Mouse (Mus musculus) urinary bladder, postnatal 10 days (tissue): ENCODE results near the gene Filip1l.

Experiments
- DNase-seq: peaks from one replicate; pipeline ENCODE4 v3.0.0; 2022; ENCODE audit warnings: low spot score

Filip1l gene

GRCm38 (mm10) chr16:57397845-57398244 is 45.0 kb downstream of the Filip1l start:
- no peak for DNase-seq

DNA sequence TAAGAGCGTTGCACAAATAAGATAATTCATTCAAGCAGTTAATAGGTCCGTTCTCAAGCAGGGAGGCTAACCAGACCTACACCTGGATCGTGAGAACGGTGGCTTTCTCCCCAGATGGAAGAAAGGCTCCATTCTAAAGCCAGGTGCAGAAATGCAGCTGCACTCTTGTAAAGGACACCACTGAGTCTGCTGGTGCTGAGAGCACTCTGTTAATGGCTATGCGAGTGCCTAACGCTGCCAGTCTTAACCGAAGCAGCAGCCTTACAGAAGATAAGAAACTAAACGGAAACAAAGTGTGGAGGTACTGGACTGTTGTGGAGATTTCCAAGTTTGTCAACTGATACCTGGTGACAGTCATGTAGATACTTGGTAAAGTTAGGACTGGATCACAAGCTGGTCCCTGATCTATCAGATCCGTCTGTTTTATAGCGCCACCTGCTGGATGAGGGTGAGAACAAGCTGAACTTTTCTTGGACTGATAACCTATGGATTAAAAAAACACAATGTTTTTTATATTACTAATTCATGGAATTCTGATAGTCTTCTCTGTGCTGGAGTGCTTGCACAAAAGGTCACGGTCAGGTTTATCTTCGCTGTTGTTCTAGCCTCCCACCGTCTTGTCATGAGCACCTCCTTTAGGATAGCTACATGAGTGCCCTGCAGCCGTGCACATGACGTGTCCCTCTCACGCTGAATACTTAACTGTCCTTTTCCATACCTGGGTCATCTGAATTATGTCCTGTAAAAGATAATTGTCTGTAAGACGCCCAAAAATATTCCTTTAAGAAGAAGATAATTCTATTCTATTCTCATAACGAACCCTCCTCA is 45.7 kb downstream of the Filip1l start:
- no peak for DNase-seq

DNA sequence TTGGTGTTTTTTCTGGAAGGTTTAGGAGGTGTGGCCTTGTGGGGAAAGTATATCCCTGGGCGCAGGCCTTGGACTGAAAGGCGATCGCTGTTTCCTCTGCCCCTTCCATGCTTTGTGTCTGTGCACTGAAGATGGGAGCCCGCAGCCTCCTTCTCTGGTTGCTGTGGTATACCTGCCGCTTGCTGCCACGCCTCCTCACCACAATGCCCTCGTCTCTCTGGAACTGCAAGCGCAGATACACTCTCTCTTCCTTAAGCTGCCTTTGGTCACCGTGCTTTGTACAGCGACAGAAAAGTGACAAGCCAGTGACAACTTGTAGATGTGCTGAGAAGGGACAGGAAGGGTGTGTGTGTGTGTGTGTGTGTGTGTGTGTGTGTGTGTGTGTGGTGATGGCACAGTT is 46.7 kb downstream of the Filip1l start:
- DNase-seq: no peak

- DNase-seq: no peak
These were observed 48.8 kb downstream of the Filip1l start for GRCm38 (mm10) chr16:57401702-57402101.

DNA sequence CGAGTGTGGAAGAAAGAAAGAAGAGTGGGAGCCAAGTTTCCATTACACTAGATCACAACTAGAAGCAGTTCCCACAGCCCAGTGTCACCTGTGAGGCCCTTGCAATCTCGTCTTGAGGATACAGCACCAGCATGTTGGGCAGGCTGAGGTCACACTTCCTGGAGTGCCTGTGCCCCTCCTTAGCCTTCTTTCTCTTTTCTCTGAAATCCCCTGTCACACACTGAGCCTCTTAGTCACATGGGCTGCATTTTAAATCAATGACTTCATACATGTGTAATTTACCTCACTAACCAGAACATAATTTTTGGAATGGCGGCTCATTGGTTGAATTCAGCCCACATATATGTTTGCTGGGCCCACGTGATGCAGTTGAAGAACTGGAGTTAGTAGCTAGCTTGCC is 50.0 kb downstream of the Filip1l start:
- DNase-seq: no peak

DNA sequence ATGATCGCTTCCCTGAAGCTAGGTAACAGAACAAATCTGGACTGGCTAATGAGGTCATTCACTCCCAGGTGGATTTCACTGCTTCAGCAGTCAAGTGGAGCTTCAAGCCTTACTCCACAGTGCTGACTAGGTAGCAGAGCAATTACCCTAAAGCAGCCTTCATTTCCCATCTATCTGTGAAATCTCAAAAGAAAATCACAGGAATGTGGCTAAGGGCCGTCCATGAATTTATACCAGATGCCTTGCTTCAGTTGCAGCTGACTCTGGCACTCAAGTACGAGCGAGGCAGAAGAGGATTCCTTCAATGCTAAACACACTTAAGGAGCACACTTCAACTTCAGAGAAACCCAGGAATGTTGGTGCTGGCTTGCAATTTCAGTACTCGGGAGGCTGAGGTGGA is 50.9 kb downstream of the Filip1l start:
- DNase-seq: no peak

DNA sequence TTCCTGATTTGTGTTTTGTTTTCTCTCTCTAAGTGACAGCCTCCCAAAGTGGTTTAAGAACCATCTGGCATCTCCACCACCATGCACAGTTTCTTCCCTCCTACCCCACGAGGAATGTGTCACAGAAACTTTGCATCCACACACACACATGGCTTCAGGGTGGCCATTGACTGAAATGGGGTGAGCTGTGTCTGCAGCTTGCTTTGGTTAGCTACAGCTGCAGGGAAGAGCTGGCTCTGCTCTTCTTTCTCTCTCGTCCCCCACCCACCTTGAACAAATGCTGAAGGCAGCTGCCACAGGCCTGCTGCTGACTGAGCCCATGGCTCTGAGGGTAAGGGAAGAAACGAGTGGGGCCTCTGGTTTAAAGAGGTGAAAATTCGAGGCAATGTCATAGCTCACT is 59.9 kb downstream of the Filip1l start:
- DNase-seq: no peak

GRCm38 (mm10) chr16:57416049-57416448 is 63.2 kb downstream of the Filip1l start:
- no peak for DNase-seq

- no peak for DNase-seq
These were observed 64.1 kb downstream of the Filip1l start for GRCm38 (mm10) chr16:57417017-57417416.

DNA sequence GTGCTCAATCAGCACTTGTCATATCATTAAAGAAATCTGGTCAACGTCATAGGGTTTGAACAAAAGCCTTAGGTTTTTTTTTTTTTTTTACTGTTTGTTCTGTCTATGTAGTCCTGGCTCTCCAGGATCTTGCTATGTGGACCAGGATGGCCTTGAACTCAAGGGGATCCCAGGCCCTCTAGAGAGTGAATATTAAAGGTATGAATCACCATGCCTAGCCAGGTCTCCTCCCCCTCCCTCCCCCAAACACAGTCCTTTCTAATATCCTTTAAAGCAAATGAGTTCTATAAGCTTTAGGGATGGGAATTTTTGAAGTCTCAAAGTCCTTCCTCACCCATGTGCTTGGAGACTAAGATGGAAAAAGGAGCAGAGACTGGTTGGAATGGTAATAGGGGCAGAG is 65.1 kb downstream of the Filip1l start:
- DNase-seq: no peak

DNA sequence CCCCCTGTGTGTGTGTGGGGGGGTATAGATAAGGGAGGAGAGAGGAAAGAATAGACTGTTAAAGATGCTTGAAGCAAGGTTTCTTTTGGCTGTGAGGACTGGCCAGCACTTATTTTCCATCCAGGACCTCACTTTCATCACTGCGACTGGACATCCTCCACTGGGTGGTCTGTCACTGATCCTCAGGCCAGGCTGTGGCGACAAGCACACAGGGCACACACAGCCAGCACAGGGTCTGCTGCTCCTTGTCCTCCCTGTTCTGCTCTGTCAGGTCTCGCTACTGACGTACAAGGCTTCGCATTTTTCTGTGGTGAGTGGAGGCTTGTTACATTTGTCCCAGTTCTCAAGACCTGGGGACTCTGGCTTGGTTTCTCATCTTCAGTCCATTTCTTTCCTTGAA is 66.4 kb downstream of the Filip1l start:
- DNase-seq: no peak

GRCm38 (mm10) chr16:57419881-57420280 is 67.0 kb downstream of the Filip1l start:
- DNase-seq: no peak

- no peak for DNase-seq
These were observed 68.1 kb downstream of the Filip1l start for GRCm38 (mm10) chr16:57420773-57421556.

DNA sequence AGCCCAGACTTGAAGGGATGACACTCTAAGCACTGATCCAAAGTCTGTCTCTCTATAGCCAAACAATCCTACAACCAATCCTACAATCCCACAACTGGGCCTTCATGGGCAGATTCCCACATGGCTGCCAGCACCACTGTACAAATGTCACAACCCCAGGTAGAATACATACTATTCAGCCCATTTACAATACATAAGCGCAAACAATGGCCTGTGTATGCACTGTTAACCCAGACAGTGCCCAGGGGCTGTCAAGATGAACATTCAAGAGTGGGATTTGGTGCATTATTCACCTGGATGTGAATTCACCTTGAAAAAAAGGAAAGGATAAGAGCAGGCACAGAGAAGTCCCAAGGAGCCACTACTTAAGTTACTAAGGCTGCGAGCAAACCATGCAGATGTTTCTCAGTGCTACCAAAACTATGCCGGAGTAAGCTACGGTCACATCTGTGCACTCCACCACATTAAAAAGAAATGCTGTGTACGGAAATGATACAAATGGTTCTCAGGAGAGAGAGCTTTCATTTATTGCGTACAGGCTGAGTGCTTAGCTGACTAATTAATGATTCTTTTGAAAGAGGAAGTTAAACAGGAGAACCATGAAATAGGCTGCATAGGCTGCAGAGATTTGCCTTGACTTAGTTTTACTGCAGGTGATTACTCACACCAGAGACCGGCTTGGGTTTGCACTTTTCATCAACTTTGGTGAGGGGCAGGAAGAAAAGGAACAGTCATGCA is 69.0 kb downstream of the Filip1l start:
- no peak for DNase-seq

- no peak for DNase-seq
These were observed 70.3 kb downstream of the Filip1l start for GRCm38 (mm10) chr16:57423001-57423800.

DNA sequence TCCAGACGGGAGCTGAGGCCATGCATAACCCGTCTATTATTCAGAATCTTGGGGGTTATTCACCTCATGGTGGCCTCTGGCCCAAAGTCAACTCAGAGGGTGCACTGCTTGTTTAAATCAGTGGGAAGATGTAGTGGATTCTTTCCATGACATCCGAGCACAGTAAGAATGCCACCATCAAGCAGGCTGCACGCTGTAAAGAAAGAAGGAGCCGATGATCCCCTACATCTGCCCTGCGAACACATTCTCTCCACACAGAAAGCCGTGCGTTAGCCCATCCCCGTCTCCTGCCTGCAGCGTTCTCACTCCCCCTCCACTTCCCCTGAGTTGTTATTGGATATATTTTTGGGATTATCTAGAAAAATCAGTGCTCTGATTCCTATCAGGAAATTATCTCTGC is 73.8 kb downstream of the Filip1l start:
- DNase-seq: no peak

DNA sequence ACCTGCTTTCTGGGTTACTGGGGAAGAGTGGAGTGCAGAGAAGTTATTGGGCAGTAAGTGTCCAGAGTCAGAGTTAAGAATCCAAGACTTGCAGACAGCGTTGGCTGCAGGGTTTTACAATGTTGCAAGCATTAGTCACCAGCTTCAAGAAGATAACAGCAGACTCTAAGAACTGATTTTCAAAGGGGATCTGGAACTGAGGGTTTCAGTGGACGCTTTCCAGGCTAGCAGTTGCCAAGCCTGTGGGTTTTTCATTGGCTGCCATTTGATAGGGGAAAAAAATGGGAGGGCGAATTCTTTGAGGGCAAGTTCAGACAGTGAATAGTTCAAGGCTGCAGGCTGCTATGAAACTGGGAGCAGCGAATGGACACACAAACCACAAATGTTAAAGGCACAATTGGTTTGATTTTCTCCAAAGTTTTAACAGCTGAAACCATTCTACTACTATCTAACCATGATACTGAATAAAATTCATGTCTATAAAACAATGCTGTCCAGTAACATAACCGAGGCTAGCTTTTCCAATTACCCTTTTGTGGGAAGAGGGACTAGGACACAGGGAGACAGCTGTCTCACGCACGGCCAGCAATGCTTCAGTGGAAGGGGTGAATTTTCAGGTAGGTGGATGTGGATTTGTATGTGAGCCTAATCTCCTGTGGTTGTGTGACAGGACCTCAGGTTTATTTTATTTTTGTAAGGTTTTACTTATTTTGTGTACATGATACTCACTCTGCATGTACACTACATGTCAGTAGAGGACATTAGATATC is 74.8 kb downstream of the Filip1l start:
- no peak for DNase-seq

DNA sequence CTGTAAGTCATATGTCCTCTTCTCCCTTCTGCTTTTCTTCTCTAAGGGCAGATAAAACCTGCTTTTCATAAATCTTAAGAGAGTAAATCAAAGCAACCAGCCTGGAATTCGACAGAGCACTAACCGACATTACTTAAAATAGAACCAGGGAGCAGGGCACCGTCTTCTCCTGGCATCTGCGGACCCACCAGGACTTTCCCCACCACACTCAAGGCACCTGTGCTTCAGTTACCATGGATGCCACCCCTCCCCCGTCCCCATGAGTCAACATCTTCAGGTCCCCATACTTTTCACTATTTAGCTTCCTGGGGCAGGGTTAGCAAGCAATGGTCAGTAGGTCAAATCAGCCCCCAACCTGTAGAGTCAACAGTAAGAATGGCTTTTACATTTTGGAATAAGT is 76.1 kb downstream of the Filip1l start:
- DNase-seq: no peak

DNA sequence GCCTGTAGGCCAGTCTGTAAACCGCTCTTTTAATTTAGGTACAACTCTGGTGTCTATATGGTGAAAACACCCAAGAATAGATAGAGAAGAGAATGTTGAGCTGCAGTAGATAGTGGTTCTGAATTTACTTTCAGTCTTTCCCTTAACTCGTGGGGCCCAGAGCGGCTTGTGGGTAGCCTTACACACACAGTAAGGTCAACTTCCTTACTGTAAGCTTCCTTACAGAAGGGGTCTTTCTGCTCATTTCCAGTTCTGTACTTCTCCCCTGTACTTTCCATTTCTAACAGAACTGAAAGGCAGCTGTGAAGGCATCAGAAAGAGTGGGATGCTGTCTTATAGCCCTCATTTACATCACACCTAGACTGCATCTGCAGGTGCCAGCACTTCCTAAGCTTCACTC is 78.4 kb downstream of the Filip1l start:
- no peak for DNase-seq

- DNase-seq: no peak
These were observed 80.3 kb downstream of the Filip1l start for GRCm38 (mm10) chr16:57433173-57433572.

GRCm38 (mm10) chr16:57433671-57434070 is 80.8 kb downstream of the Filip1l start:
- no peak for DNase-seq
